Mouse (Mus musculus): ENCODE measurements at regions not wholly inside any gene's neighbourhood (a gene's known extent, or its start where the extent isn't known, plus 50 kb on each side); places are given as distances from the start of the nearest gene placed in this dataset.
A peak's percentile ranks its signal among the peaks of the same experiment; 100 is the strongest.

DNA sequence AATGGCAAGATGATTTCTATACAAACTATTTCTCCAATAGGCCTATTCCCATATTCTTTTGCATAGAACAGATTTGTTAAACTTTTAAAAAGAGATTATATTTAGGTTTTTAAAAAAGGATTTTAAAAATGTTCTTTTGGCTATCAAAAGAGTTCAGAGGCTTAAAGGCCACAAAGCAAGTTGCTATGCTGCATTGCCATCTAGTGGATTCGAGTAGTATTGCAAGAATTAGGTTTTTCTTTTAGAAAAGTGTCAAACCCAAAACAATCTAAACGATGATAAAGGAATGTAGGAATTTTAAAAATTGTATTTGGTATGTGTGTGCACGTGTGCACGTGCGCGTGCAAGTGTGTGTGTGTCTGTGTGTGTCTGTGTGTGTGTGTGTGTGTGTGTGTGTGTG, 73.0 kb upstream of the Ifngr1 start:
- no peaks in the 10 kb centered on the region for H3K27me3 ChIP-seq (ENCODE audit: control insufficient read depth, insufficient read depth, low read length)
- no peaks in the 10 kb centered on the region for H3K4me1 ChIP-seq (replicated peaks; ENCODE audit: control insufficient read depth, insufficient read depth)
- H3K27ac ChIP-seq (replicated peaks) = no peak overlapping the region
- ATAC-seq (ENCODE audit: low FRiP score, low TSS enrichment) (no peak), DNase-seq (ENCODE audit: low spot score) (no peak)
- TF ChIP-seq EP300 (optimal IDR thresholded peaks at IDR 0.05) = no peak
- peak; percentile 91 for TF ChIP-seq CTCF (IDR thresholded peaks at IDR 0.05; ENCODE audit: low read depth)
- no peak overlapping the region for H3K4me3 ChIP-seq (ENCODE audit: low read depth, low read length)
- H3K9me3 ChIP-seq (ENCODE audit: control insufficient read depth, low read length) = no peaks in the 10 kb centered on the region
- H3K4me2 ChIP-seq (replicated peaks; ENCODE audit: low read depth) = no peak overlapping the region
- WGBS = 2% methylated on average over 6 of the region's 6 CpGs
- no peaks in the 10 kb centered on the region for H3K36me3 ChIP-seq (ENCODE audit: control insufficient read depth, insufficient read depth, low read length)
- no peak overlapping the region for H3K9ac ChIP-seq (ENCODE audit: low read length)

DNA sequence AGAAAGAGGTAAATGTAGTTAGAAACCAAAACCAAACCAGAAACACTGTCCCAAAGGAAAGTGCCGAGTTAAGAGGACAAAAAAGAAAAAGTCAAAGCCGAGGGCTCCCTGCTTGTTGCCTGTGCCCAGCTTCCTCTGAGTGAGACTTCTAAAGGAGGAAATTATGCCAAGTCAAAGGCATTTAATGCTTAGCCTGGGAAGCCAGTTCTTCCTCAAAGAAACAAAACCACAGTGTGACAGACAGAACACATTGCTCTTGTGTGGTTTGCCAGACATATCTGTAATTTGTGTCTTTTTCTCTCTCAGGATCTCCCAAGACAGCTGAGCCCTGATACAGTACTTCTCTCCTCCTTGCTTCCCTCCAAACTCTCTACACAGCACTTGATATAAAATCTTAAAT, 69.6 kb upstream of the Ifngr1 start:
- H3K4me1 ChIP-seq (replicated peaks; ENCODE audit: control insufficient read depth, insufficient read depth) = no peaks in the 10 kb centered on the region; the same call in 1 of the 2 replicates
- H3K27ac ChIP-seq (replicated peaks) = no peak overlapping the region
- H3K4me3 ChIP-seq (ENCODE audit: low read depth, low read length) = no peak overlapping the region
- H3K9ac ChIP-seq (ENCODE audit: low read length) = no peak overlapping the region
- TF ChIP-seq EP300 (optimal IDR thresholded peaks at IDR 0.05) (no peak), CTCF (IDR thresholded peaks at IDR 0.05; ENCODE audit: low read depth) (no peak)
- WGBS = 46% methylated on average over 2 of the region's 2 CpGs
- DNase-seq (ENCODE audit: low spot score) (no peak), ATAC-seq (ENCODE audit: low FRiP score, low TSS enrichment) (no peak)
- H3K4me2 ChIP-seq (replicated peaks; ENCODE audit: low read depth) = no peak overlapping the region
- no peaks in the 10 kb centered on the region for H3K9me3 ChIP-seq (ENCODE audit: control insufficient read depth, low read length)
- H3K36me3 ChIP-seq (ENCODE audit: control insufficient read depth, insufficient read depth, low read length) = no peaks in the 10 kb centered on the region
- H3K27me3 ChIP-seq (ENCODE audit: control insufficient read depth, insufficient read depth, low read length) = no peaks in the 10 kb centered on the region

DNA sequence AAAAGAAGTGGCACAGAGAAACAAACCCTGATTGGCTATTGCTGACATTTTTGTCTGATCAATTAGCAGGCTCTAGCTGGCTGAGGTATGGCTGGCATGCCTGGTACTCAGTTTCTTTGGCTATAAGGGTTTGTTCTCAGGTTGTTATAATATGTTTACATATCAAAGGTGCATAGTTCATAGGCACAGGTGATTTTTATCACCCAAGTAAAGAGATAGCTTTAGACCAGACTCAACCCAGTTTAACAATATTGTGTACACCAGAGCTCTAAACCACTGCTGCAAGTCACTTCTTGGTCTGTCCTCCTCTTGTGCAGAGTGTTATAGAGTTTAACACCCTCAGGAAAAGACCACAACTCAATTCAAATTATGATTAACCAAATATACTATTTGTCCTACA, 65.8 kb upstream of the Ifngr1 start:
- Histone ChIP-seq H3K4me2 (replicated peaks; ENCODE audit: low read depth) (no peak overlapping the region), H3K27ac (replicated peaks) (no peak overlapping the region), H3K9ac (ENCODE audit: low read length) (no peak overlapping the region), H3K36me3 (ENCODE audit: control insufficient read depth, insufficient read depth, low read length) (no peaks in the 10 kb centered on the region), H3K27me3 (ENCODE audit: control insufficient read depth, insufficient read depth, low read length) (no peaks in the 10 kb centered on the region), H3K9me3 (ENCODE audit: control insufficient read depth, low read length) (no peaks in the 10 kb centered on the region), H3K4me1 (replicated peaks; ENCODE audit: control insufficient read depth, insufficient read depth) (no peaks in the 10 kb centered on the region; the same call in 1 of the 2 replicates), H3K4me3 (ENCODE audit: low read depth, low read length) (no peak overlapping the region)
- TF ChIP-seq CTCF (IDR thresholded peaks at IDR 0.05; ENCODE audit: low read depth) (no peak), EP300 (optimal IDR thresholded peaks at IDR 0.05) (no peak)
- DNase-seq (ENCODE audit: low spot score) (no peak), ATAC-seq (ENCODE audit: low FRiP score, low TSS enrichment) (no peak)

DNA sequence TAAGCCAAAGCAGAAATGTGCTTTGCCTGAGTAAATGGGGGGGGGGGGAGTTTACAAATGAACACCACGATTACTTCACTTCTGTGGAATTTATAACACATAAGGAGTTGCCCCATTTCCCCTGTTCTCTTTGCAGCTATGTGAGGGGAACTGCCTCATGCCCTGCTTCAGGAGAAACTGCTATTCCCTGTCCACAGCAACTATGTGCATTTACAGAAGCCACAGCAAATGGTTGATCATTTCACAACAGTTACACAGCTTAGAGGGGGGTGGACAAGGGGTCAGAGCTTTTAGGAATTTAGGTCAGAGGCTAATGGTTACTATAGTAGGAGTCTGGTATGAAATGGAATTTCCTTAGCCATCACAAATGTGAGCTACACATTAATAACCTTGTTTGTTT, 65.4 kb upstream of the Ifngr1 start:
- H3K4me1 ChIP-seq (replicated peaks; ENCODE audit: control insufficient read depth, insufficient read depth) = no peaks in the 10 kb centered on the region; the same call in 1 of the 2 replicates
- no peak overlapping the region for H3K9ac ChIP-seq (ENCODE audit: low read length)
- 6% methylated on average over 1 of the region's 1 CpGs for WGBS
- H3K27ac ChIP-seq (replicated peaks) = no peak overlapping the region
- no peak; the same call in 1 of the 2 replicates for ATAC-seq (ENCODE audit: low FRiP score, low TSS enrichment)
- H3K27me3 ChIP-seq (ENCODE audit: control insufficient read depth, insufficient read depth, low read length) = no peaks in the 10 kb centered on the region
- no peak overlapping the region for H3K4me2 ChIP-seq (replicated peaks; ENCODE audit: low read depth)
- no peaks in the 10 kb centered on the region for H3K9me3 ChIP-seq (ENCODE audit: control insufficient read depth, low read length)
- no peaks in the 10 kb centered on the region for H3K36me3 ChIP-seq (ENCODE audit: control insufficient read depth, insufficient read depth, low read length)
- no peak for TF ChIP-seq CTCF (IDR thresholded peaks at IDR 0.05; ENCODE audit: low read depth)
- TF ChIP-seq EP300 (optimal IDR thresholded peaks at IDR 0.05) = no peak
- no peak for DNase-seq (ENCODE audit: low spot score)
- H3K4me3 ChIP-seq (ENCODE audit: low read depth, low read length) = no peak overlapping the region

DNA sequence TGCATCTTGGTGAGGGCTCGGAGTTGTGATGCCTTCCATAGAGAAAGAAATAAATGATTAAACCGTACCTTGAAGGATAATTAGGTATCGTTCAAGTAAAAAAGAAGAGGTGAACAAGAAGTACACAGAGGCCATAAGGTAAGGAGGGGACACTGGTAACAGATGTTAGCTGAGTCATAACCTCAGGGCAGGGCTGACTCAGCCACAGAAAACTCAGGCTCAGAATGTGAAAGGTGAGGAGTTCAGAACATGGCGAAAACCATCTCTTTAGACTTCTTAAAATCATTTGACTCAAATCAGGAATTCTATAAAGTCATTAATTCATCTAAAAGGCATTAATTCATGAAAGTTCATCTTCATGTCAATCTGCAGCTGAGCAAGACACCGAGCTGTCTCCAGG, 62.1 kb upstream of the Ifngr1 start:
- no peaks in the 10 kb centered on the region for H3K9me3 ChIP-seq (ENCODE audit: control insufficient read depth, low read length)
- no peak for ATAC-seq (ENCODE audit: low FRiP score, low TSS enrichment)
- H3K27ac ChIP-seq (replicated peaks) = no peak overlapping the region
- DNase-seq (ENCODE audit: low spot score) = no peak
- TF ChIP-seq CTCF (IDR thresholded peaks at IDR 0.05; ENCODE audit: low read depth) (no peak), EP300 (optimal IDR thresholded peaks at IDR 0.05) (no peak)
- no peaks in the 10 kb centered on the region; the same call in 1 of the 2 replicates for H3K4me1 ChIP-seq (replicated peaks; ENCODE audit: control insufficient read depth, insufficient read depth)
- H3K36me3 ChIP-seq (ENCODE audit: control insufficient read depth, insufficient read depth, low read length) = no peaks in the 10 kb centered on the region
- H3K27me3 ChIP-seq (ENCODE audit: control insufficient read depth, insufficient read depth, low read length) = no peaks in the 10 kb centered on the region
- WGBS = 82% methylated on average over 5 of the region's 5 CpGs
- H3K4me3 ChIP-seq (ENCODE audit: low read depth, low read length) = no peak overlapping the region
- no peak overlapping the region for H3K4me2 ChIP-seq (replicated peaks; ENCODE audit: low read depth)
- H3K9ac ChIP-seq (ENCODE audit: low read length) = no peak overlapping the region

DNA sequence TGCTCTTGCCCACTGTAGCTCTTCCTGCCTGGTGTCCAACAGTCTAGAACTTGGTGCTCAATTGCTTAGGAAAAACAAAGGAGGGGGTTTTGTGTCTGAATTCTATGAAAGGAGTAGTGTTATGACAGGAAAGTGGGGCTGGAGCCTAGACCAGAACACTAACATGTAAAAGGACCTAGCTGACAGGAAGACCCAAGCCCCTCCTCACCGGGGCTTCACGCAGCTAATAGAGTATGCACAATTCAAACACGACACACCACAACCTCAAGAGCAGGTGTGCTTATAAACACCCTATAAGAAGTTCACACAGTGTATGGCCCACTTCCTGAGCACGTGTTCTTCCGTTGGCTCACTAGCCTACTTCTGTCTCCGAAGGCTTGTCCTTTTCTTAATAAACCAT, 61.7 kb upstream of the Ifngr1 start:
- ATAC-seq (ENCODE audit: low FRiP score, low TSS enrichment) (no peak), DNase-seq (ENCODE audit: low spot score) (no peak)
- Histone ChIP-seq H3K4me2 (replicated peaks; ENCODE audit: low read depth) (no peak overlapping the region), H3K4me1 (replicated peaks; ENCODE audit: control insufficient read depth, insufficient read depth) (no peaks in the 10 kb centered on the region; the same call in 1 of the 2 replicates), H3K36me3 (ENCODE audit: control insufficient read depth, insufficient read depth, low read length) (no peaks in the 10 kb centered on the region), H3K9ac (ENCODE audit: low read length) (no peak overlapping the region), H3K4me3 (ENCODE audit: low read depth, low read length) (no peak overlapping the region), H3K27ac (replicated peaks) (no peak overlapping the region), H3K27me3 (ENCODE audit: control insufficient read depth, insufficient read depth, low read length) (no peaks in the 10 kb centered on the region), H3K9me3 (ENCODE audit: control insufficient read depth, low read length) (no peaks in the 10 kb centered on the region)
- 86% methylated on average over 6 of the region's 6 CpGs for WGBS
- no peak for TF ChIP-seq EP300 (optimal IDR thresholded peaks at IDR 0.05)
- TF ChIP-seq CTCF (IDR thresholded peaks at IDR 0.05; ENCODE audit: low read depth) = no peak
